Mouse (Mus musculus) ES-Bruce4 (cell line): ENCODE measurements around the gene Dnajc5. TPM values are rescaled to one million over a fixed set of nuclear protein-coding genes. Genes with fewer than 3 reads are reported as not detected.
A peak's percentile ranks its signal among the peaks of the same experiment; 100 is the strongest.

Experiments
- H3K27ac ChIP-seq: 2 replicates; pipeline ENCODE4 v1.5.1; 2012; ENCODE audit warnings: low read length, inconsistent platforms; ENCODE audit not compliant: insufficient read depth
- H3K27me3 ChIP-seq: 2 replicates; pipeline ENCODE4 v1.6.1; 2012; ENCODE audit warnings: mild to moderate bottlenecking, low read length, inconsistent platforms; ENCODE audit not compliant: control insufficient read depth, poor library complexity, insufficient read depth, severe bottlenecking
- H3K36me3 ChIP-seq: 2 replicates; pipeline ENCODE4 v1.6.1; 2012; ENCODE audit warnings: inconsistent platforms, mild to moderate bottlenecking, low read length, moderate library complexity; ENCODE audit not compliant: control insufficient read depth, poor library complexity, insufficient read depth, severe bottlenecking
- H3K4me1 ChIP-seq: one replicate; pipeline ENCODE4 v1.8.1; 2011; ENCODE audit warnings: low read length; ENCODE audit not compliant: control insufficient read depth, insufficient read depth
- H3K4me3 ChIP-seq: 2 replicates; pipeline ENCODE4 v1.5.1; 2011; ENCODE audit warnings: low read depth, mild to moderate bottlenecking, low read length
- H3K9ac ChIP-seq: 2 replicates; pipeline ENCODE4 v1.6.1; 2012; ENCODE audit warnings: low read depth, mild to moderate bottlenecking, inconsistent platforms; ENCODE audit not compliant: poor library complexity, severe bottlenecking
- H3K9me3 ChIP-seq: replicated peaks from 2 replicates; pipeline ENCODE4 v1.6.1; 2012; ENCODE audit warnings: mild to moderate bottlenecking, low read length, inconsistent platforms; ENCODE audit not compliant: control insufficient read depth, poor library complexity, insufficient read depth, severe bottlenecking
- CTCF ChIP-seq: IDR thresholded peaks from one replicate; pipeline ENCODE4 v1.8.1; 2011; ENCODE audit warnings: low read depth, low read length
- EP300 ChIP-seq: IDR thresholded peaks from 2 replicates; pipeline ENCODE4 v1.6.1; 2011; ENCODE audit warnings: low read depth, low read length; ENCODE audit not compliant: insufficient read depth
- POLR2A ChIP-seq: IDR thresholded peaks from one replicate; pipeline ENCODE4 v1.8.1; 2011; ENCODE audit warnings: low read length; ENCODE audit not compliant: insufficient read depth
- polyA plus RNA-seq: library from polyadenylated mRNA; stranded (reverse); fragments of >200 nt; gene quantifications from 2 replicates; pipeline ENCODE4 v1.2.4, GENCODE M21; 2011; ENCODE audit warnings: low read depth; ENCODE audit not compliant: missing spikeins, insufficient read depth, insufficient read length

Dnajc5 gene
- polyA plus RNA-seq, 1 experiment, result 59.0 TPM

DNA sequence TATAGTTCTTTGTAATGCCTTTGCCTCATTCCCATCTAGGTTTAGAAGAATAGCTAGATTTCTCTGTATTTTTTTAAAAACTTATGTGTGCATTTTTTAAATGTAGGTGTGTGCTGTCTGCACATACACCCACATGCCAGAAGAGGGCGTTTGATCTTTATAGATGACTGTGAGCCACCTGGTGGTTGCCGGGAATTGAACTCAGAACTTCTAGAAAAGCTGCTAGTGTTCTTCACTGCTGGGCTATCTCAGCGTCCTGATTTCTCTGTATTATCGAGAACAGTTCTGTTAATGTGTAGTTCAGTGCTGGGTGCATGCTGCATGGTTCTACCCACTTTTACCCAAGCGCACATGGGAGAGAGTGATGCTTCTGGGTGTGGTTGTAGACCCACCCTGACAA lies 2.5 kb downstream of the Dnajc5 start:
- Histone ChIP-seq H3K9ac (no peak overlapping the region), H3K9me3 (no peaks in the 10 kb centered on the region), H3K27ac (no peak overlapping the region), H3K27me3 (no peaks in the 10 kb centered on the region), H3K36me3 (no peaks in the 10 kb centered on the region; the same call in 1 of the 2 replicates), H3K4me3 (peak overlapping the region; percentile 32; the same call in 1 of the 2 replicates), H3K4me1 (no peaks in the 10 kb centered on the region)
- no peak for TF ChIP-seq EP300
- no peak for TF ChIP-seq CTCF
- no peak for TF ChIP-seq POLR2A

DNA sequence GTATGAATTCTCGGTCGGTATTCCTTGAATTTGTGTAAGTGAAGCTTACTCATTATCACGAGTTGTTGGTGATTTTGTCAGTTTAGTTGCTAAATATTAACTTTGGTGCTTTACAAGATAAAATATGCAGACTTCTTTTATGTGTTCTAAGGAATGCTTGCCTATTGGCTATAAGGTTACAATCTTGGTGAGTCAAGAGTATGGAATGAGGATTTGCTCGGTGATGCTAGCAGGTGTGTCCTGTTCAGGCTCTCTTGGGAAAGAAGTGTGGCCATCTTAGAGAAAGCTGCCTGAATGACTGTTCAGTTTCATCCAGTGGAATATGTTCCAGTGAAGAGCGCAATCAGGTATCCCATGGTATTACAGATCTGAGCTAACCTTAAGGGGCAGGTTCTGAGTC lies 5.2 kb downstream of the Dnajc5 start:
- Histone ChIP-seq H3K9me3 (no peaks in the 10 kb centered on the region), H3K27ac (no peak overlapping the region), H3K36me3 (peaks cover 2% of the 10 kb centered on the region), H3K27me3 (no peaks in the 10 kb centered on the region), H3K4me1 (no peaks in the 10 kb centered on the region), H3K4me3 (no peak overlapping the region), H3K9ac (no peak overlapping the region)
- TF ChIP-seq POLR2A, result no peak
- TF ChIP-seq EP300, result no peak
- TF ChIP-seq CTCF, result no peak

DNA sequence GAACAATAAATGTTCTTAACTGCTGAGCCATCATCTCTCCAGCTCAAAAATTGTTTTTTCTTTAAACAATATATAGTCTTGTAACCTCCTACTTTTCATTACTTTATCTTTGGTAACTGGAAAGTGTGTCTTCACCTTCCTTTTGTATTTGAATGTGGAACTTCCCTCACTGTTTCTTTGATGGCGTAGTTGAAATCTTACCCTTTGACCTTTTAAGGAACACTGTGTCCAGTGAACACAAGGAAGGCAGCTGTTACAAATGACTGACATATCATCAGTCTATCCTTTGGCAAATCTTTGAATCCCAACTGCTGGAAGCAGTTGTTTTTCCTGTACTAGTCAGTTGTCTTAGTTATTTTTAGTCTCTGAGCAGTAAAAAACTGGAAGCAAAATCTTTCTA lies 8.8 kb downstream of the Dnajc5 start:
- no peaks in the 10 kb centered on the region for H3K9me3 ChIP-seq
- peaks cover 2% of the 10 kb centered on the region for H3K36me3 ChIP-seq
- H3K27me3 ChIP-seq, result no peaks in the 10 kb centered on the region
- TF ChIP-seq CTCF, result no peak
- TF ChIP-seq POLR2A, result no peak
- TF ChIP-seq EP300, result no peak
- H3K9ac ChIP-seq, result no peak overlapping the region
- no peak overlapping the region for H3K27ac ChIP-seq
- H3K4me3 ChIP-seq, result no peak overlapping the region
- peaks cover 1% of the 10 kb centered on the region for H3K4me1 ChIP-seq

DNA sequence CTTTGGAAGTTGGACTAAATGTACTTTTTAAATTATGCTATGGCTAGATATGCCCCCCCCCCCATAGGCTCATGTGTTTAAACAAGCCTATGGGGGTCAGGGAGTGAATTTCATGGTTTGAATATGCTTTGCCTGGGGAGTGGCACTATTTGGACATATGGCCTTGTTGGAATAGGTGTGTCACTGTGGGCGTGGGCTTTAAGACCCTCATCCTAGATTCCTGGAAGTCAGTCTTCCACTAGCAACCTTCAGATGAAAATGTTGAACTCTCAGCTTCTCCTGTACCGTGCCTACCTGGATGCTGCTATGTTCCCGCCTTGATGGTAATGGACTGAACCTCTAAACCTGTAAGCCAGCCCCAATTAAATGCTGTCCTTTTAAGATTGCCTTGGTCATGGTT lies 12.3 kb downstream of the Dnajc5 start:
- H3K36me3 ChIP-seq, result peaks cover 2% of the 10 kb centered on the region
- H3K27ac ChIP-seq, result no peak overlapping the region
- no peak overlapping the region for H3K9ac ChIP-seq
- H3K9me3 ChIP-seq, result no peaks in the 10 kb centered on the region
- no peak overlapping the region for H3K4me3 ChIP-seq
- TF ChIP-seq CTCF, result no peak
- no peak for TF ChIP-seq POLR2A
- TF ChIP-seq EP300, result no peak
- peaks cover 1% of the 10 kb centered on the region for H3K4me1 ChIP-seq
- H3K27me3 ChIP-seq, result no peaks in the 10 kb centered on the region

DNA sequence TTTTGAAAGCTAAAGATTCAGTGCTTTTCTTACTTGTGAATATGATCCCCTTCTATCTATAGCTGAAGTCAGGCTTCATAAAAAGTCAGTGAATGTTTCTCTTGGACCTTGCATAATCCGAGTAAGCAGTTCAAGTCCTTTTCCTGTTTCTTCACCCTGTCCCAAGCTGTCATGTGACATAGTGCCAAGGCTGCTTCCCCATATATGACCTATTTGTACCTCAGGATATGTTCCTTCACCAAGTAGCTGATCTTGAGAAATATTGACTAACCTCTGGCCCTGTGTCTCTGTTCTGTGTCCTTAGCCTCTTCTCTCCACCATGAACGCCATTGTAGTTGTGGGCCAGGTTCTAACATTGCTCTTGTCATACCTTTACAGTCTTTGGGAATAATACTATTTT lies 16.1 kb downstream of the Dnajc5 start:
- Histone ChIP-seq H3K27ac (no peak overlapping the region), H3K36me3 (no peaks in the 10 kb centered on the region; the same call in 1 of the 2 replicates), H3K4me3 (no peak overlapping the region), H3K4me1 (no peaks in the 10 kb centered on the region), H3K9me3 (no peaks in the 10 kb centered on the region), H3K27me3 (no peaks in the 10 kb centered on the region), H3K9ac (no peak overlapping the region)
- no peak for TF ChIP-seq EP300
- no peak for TF ChIP-seq CTCF
- TF ChIP-seq POLR2A, result no peak

GRCm38 (mm10) chr2:181537444-181538047 lies 17.3 kb downstream of the Dnajc5 start:
- H3K27me3 ChIP-seq, result no peaks in the 10 kb centered on the region
- no peak for TF ChIP-seq POLR2A
- no peak for TF ChIP-seq EP300
- no peak for TF ChIP-seq CTCF
- no peak overlapping the region for H3K9ac ChIP-seq
- H3K9me3 ChIP-seq, result no peaks in the 10 kb centered on the region
- no peaks in the 10 kb centered on the region; the same call in 1 of the 2 replicates for H3K36me3 ChIP-seq
- no peaks in the 10 kb centered on the region for H3K4me1 ChIP-seq
- no peak overlapping the region for H3K4me3 ChIP-seq
- no peak overlapping the region for H3K27ac ChIP-seq

DNA sequence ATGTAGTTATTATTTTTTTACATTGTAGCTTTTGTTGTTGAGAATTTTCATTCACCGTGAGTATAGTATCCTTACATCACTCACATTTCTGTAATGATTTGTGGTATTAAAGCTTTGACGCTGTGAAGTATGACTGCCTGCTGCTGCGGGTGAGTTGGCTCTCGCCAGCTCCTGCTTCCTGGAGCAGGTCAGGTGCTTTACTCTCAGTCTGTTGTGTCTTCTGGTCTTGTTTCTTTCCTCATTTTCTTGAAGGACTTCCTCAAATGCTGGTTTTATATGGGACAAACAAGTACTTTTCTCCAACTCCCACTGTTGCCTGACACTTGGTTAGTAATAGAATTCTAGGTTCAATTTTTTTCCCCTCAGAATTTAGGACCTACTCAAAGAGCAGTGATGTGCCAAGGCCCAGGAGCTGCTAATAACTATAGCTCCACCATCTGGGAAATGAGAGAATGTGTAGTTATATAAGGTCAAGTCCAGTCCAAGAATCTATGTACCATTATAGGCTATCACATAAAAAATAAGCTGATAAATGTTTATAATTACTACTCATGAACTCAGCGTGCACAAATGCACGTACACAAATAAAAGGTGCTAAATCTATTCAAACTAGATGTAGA lies 21.6 kb downstream of the Dnajc5 start:
- TF ChIP-seq POLR2A (no peak), EP300 (no peak), CTCF (no peak)
- no peak overlapping the region for H3K9ac ChIP-seq
- H3K27me3 ChIP-seq, result no peaks in the 10 kb centered on the region
- H3K9me3 ChIP-seq, result no peaks in the 10 kb centered on the region
- H3K4me1 ChIP-seq, result no peaks in the 10 kb centered on the region
- no peak overlapping the region for H3K4me3 ChIP-seq
- H3K36me3 ChIP-seq, result peaks cover 9% of the 10 kb centered on the region
- no peak overlapping the region for H3K27ac ChIP-seq
